Mouse (Mus musculus) lung, embryonic 14.5 days (tissue): ENCODE data around the gene Rhbg. TPM values are rescaled to one million over a fixed set of nuclear protein-coding genes. Genes with fewer than 3 reads are reported as not detected.
A peak's percentile ranks its signal among the peaks of the same experiment; 100 is the strongest.
"Not testable (repeated sequence)": the region's sequence is repeated elsewhere in the genome, so short reads cannot be mapped to it uniquely, and the experiment has no call there.

ENCODE experiments used
- ATAC-seq: fragments of 200-750 bp; cut with Nextera tagmentation; 2 replicates; pipeline ENCODE4 v1.8.0; 2017; ENCODE audit warnings: mild to moderate bottlenecking, moderate TSS enrichment, moderate library complexity; ENCODE audit not compliant: insufficient read depth
- DNase-seq: peaks from one replicate; pipeline ENCODE4 v3.0.0-alpha.2; 2015
- H3K27ac ChIP-seq: fragments of 300-500 bp; sonication (generic); 2 replicates; pipeline ENCODE4 v1.5.1; 2014; ENCODE audit warnings: low read depth, mild to moderate bottlenecking, moderate library complexity
- H3K27me3 ChIP-seq: fragments of 300-500 bp; sonication (generic); 2 replicates; pipeline ENCODE4 v1.6.1; 2014; ENCODE audit warnings: low read length, control low read depth; ENCODE audit not compliant: insufficient read depth
- H3K36me3 ChIP-seq: fragments of 300-500 bp; sonication (generic); 2 replicates; pipeline ENCODE4 v1.6.1; 2014; ENCODE audit warnings: control low read depth; ENCODE audit not compliant: insufficient read depth
- H3K4me1 ChIP-seq: fragments of 300-500 bp; sonication (generic); 2 replicates; pipeline ENCODE4 v1.6.1; 2014; ENCODE audit warnings: antibody characterized with exemption, control low read depth; ENCODE audit not compliant: insufficient read depth
- H3K4me2 ChIP-seq: fragments of 300-500 bp; sonication (generic); 2 replicates; pipeline ENCODE4 v1.6.1; 2014; ENCODE audit warnings: mild to moderate bottlenecking
- H3K4me3 ChIP-seq: fragments of 300-500 bp; sonication (generic); 2 replicates; pipeline ENCODE4 v1.5.1; 2014; ENCODE audit warnings: low read depth, low read length
- H3K9ac ChIP-seq: fragments of 300-500 bp; sonication (generic); 2 replicates; pipeline ENCODE4 v1.6.1; 2014
- H3K9me3 ChIP-seq: fragments of 300-500 bp; sonication (generic); 2 replicates; pipeline ENCODE4 v1.6.1; 2016; ENCODE audit warnings: low read depth, low read length, control low read depth
- CTCF ChIP-seq: IDR thresholded peaks from 2 replicates; pipeline ENCODE4 v1.5.1; 2016; ENCODE audit warnings: antibody characterized with exemption, low read depth
- WGBS: fragments of 180-500 bp; shearing (Covaris S2); extraction: QIAGEN DNeasy Blood & Tissue Kit; methylation state at CpG from one replicate; pipeline ENCODE4 v1.1.7; 2014; 5-methylcytosine and 5-hydroxymethylcytosine counted together
- polyA plus RNA-seq: library from polyadenylated mRNA; unstranded; fragments of >200 nt; fragmentation: Nextera tagmentation; extraction: Ambion mirVana; gene quantifications from 2 replicates; pipeline ENCODE4 v1.2.1, GENCODE M21; 2014

The Rhbg gene
- polyA plus RNA-seq, 1 experiment from 2014 or later, result not detected

- H3K36me3 ChIP-seq, result no peaks in the 10 kb centered on the region
- no peaks in the 10 kb centered on the region for H3K27me3 ChIP-seq
- H3K27ac ChIP-seq, result no peak within 1 kb of the TSS
- WGBS, result over 99% methylated on average over 4 of the region's 4 CpGs
- H3K4me2 ChIP-seq, result no peak within 1 kb of the TSS
- no peaks in the 10 kb centered on the region for H3K9me3 ChIP-seq
- no peaks in the 10 kb centered on the region for H3K4me1 ChIP-seq
- H3K9ac ChIP-seq, result no peak within 1 kb of the TSS
- DNase-seq (no peak), ATAC-seq (no peak)
- TF ChIP-seq CTCF, result no peak
- H3K4me3 ChIP-seq, result no peak within 1 kb of the TSS
Measured at GRCm38 (mm10) chr3:88287110-88287509, 32.6 kb upstream of the Rhbg start, which contains the start of gene Gm38392. Gene Gm38392 (minus strand): TSS chr3:88287210.

- ATAC-seq, H3K27me3 ChIP-seq, H3K4me2 ChIP-seq, H3K27ac ChIP-seq, H3K4me1 ChIP-seq, H3K9ac ChIP-seq, H3K9me3 ChIP-seq, H3K4me3 ChIP-seq, DNase-seq, H3K36me3 ChIP-seq: not testable (repeated sequence)
- WGBS, result no CpG with 5 or more reads among the region's 2 CpGs
Measured at GRCm38 (mm10) chr3:88285565-88285895, 31.0 kb upstream of the Rhbg start.

GRCm38 (mm10) chr3:88284815-88285564, 30.5 kb upstream of the Rhbg start:
- H3K9ac ChIP-seq, H3K4me1 ChIP-seq, H3K4me3 ChIP-seq, H3K36me3 ChIP-seq, DNase-seq, H3K27ac ChIP-seq, H3K9me3 ChIP-seq, H3K4me2 ChIP-seq, H3K27me3 ChIP-seq, ATAC-seq: not testable (repeated sequence)
- 91% methylated on average over 14 of the region's 14 CpGs for WGBS

GRCm38 (mm10) chr3:88281141-88281916, 26.8 kb upstream of the Rhbg start:
- not testable (repeated sequence) for H3K36me3 ChIP-seq, H3K4me2 ChIP-seq, H3K27ac ChIP-seq, H3K4me1 ChIP-seq, H3K4me3 ChIP-seq, H3K27me3 ChIP-seq, ATAC-seq, H3K9me3 ChIP-seq, H3K9ac ChIP-seq
- DNase-seq, result peak; percentile 10
- 67% methylated on average over 11 of the region's 11 CpGs for WGBS

- H3K36me3 ChIP-seq, result no peaks in the 10 kb centered on the region
- 74% methylated on average over 2 of the region's 2 CpGs for WGBS
- H3K4me1 ChIP-seq, result no peaks in the 10 kb centered on the region
- no peak overlapping the region for H3K4me2 ChIP-seq
- no peaks in the 10 kb centered on the region for H3K9me3 ChIP-seq
- no peak for TF ChIP-seq CTCF
- no peak overlapping the region for H3K4me3 ChIP-seq
- H3K9ac ChIP-seq, result no peak overlapping the region
- H3K27me3 ChIP-seq, result no peaks in the 10 kb centered on the region
- DNase-seq (no peak), ATAC-seq (no peak)
- no peak overlapping the region for H3K27ac ChIP-seq
Measured at GRCm38 (mm10) chr3:88280035-88280434, 25.5 kb upstream of the Rhbg start.

GRCm38 (mm10) chr3:88276529-88277143, 22.1 kb upstream of the Rhbg start:
- peak; percentile 40 for DNase-seq
- no peak for ATAC-seq
- Histone ChIP-seq H3K4me1 (no peaks in the 10 kb centered on the region), H3K9ac (no peak overlapping the region), H3K4me2 (no peak overlapping the region), H3K36me3 (no peaks in the 10 kb centered on the region), H3K4me3 (no peak overlapping the region), H3K27ac (no peak overlapping the region), H3K27me3 (no peaks in the 10 kb centered on the region), H3K9me3 (no peaks in the 10 kb centered on the region)
- TF ChIP-seq CTCF, result peak; percentile 46
- 33% methylated on average over 7 of the region's 7 CpGs for WGBS

GRCm38 (mm10) chr3:88276121-88276520, 21.6 kb upstream of the Rhbg start:
- no peak overlapping the region for H3K27ac ChIP-seq
- H3K27me3 ChIP-seq, result no peaks in the 10 kb centered on the region
- 78% methylated on average over 2 of the region's 2 CpGs for WGBS
- DNase-seq (no peak), ATAC-seq (no peak)
- H3K36me3 ChIP-seq, result no peaks in the 10 kb centered on the region
- H3K9ac ChIP-seq, result no peak overlapping the region
- no peaks in the 10 kb centered on the region for H3K9me3 ChIP-seq
- H3K4me3 ChIP-seq, result no peak overlapping the region
- no peak overlapping the region for H3K4me2 ChIP-seq
- no peak for TF ChIP-seq CTCF
- H3K4me1 ChIP-seq, result no peaks in the 10 kb centered on the region
